Mouse (Mus musculus) brain, embryonic 14.5 days (tissue): Measurements from ENCODE around the gene Col7a1.

Experiments
- CTCF ChIP-seq: fragments of 200-500 bp; IDR thresholded peaks from 2 replicates; pipeline ENCODE4 v1.5.1; 2012; ENCODE audit warnings: inconsistent platforms, mild to moderate bottlenecking, moderate library complexity, borderline replicate concordance; ENCODE audit not compliant: insufficient read depth, insufficient read length; ENCODE audit errors: extremely low read depth
- POLR2A ChIP-seq: fragments of 200-500 bp; IDR thresholded peaks from 2 replicates; pipeline ENCODE4 v1.6.1; 2012; ENCODE audit warnings: mild to moderate bottlenecking, inconsistent platforms, borderline replicate concordance; ENCODE audit not compliant: poor library complexity, insufficient read depth, insufficient read length, severe bottlenecking; ENCODE audit errors: extremely low read depth

DNA sequence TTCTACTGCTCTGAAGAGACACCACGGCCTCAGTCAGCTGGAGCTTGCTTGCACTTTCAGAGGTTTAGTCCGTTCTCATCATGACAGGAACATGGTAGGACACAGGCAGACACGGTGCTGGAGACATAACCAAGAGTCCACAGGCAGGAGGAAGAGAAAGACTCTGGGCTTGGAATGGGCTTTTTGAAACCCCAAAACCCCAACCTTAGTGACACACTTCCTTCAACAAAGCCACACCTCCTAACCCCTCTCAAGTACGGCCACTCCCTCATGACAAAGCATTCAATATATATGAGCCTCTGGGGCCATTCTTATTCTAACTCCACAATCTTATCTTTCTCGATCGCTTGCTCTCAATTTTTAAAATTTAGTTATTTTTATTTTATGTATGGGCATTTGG is 79.0 kb downstream of the Col7a1 start:
- TF ChIP-seq CTCF, result no peak
- no peak for TF ChIP-seq POLR2A
